Mouse (Mus musculus) ovary, adult 2 months (tissue): ENCODE measurements around the gene Fdx1. TPM values are rescaled to one million over a fixed set of nuclear protein-coding genes. Genes with fewer than 3 reads are reported as not detected.

Experiments used
- polyA plus RNA-seq: library from polyadenylated mRNA; depleted of rRNA; stranded (reverse); fragments of >200 nt; gene quantifications from 2 replicates; pipeline ENCODE4 v1.2.3, GENCODE M21; 2012; rRNA removed

Gene Fdx1
- 1,739 and 5,591 TPM in 2 replicates for polyA plus RNA-seq

GRCm38 (mm10) chr9:51962975-51963701 is at the start of gene Fdx1:
Gene Fdx1 (minus strand): TSS chr9:51963556.

Other genes starting within 250 kb of the Fdx1 start
- 2.2 and 3.2 TPM in 2 replicates for gene Arhgap20, start 198.2 kb downstream of the Fdx1 start, polyA plus RNA-seq
- 20.7 and 21.5 TPM in 2 replicates for gene Rdx, start 83.6 kb upstream of the Fdx1 start, polyA plus RNA-seq
- gene Zc3h12c, start 205.0 kb upstream of the Fdx1 start, polyA plus RNA-seq = 3.6 and 4.1 TPM in 2 replicates